Mouse (Mus musculus): ENCODE measurements at regions not wholly inside any gene's neighbourhood (a gene's known extent, or its start where the extent isn't known, plus 50 kb on each side); places are given as distances from the start of the nearest gene placed in this dataset.

- H3K27ac ChIP-seq = no peak overlapping the region
- no peak overlapping the region for H3K4me3 ChIP-seq
- H3K36me3 ChIP-seq (replicated peaks) = no peaks in the 10 kb centered on the region
- peaks cover 28% of the 10 kb centered on the region for H3K4me1 ChIP-seq
- no peaks in the 10 kb centered on the region for H3K9me3 ChIP-seq
- no peak for DNase-seq (ENCODE audit: extremely low spot score, low spot score)
- WGBS = 63% methylated on average over 14 of the region's 14 CpGs
- H3K27me3 ChIP-seq (ENCODE audit: poor library complexity, severe bottlenecking) = no peaks in the 10 kb centered on the region
These were observed 126.6 kb downstream of the Ankrd50 start for GRCm38 (mm10) chr3:38357905-38358491.

- H3K4me3 ChIP-seq = no peak overlapping the region
- 40% methylated on average over 2 of the region's 2 CpGs for WGBS
- no peaks in the 10 kb centered on the region for H3K36me3 ChIP-seq (replicated peaks)
- no peaks in the 10 kb centered on the region for H3K9me3 ChIP-seq
- H3K27ac ChIP-seq = no peak overlapping the region
- no peaks in the 10 kb centered on the region for H3K4me1 ChIP-seq
- H3K27me3 ChIP-seq (ENCODE audit: poor library complexity, severe bottlenecking) = no peaks in the 10 kb centered on the region
- no peak for DNase-seq (ENCODE audit: extremely low spot score, low spot score)
These were observed 140.4 kb downstream of the Ankrd50 start for GRCm38 (mm10) chr3:38344283-38344682.

GRCm38 (mm10) chr3:38341666-38342065 lies 143.0 kb downstream of the Ankrd50 start:
- WGBS = 97% methylated on average over 1 of the region's 1 CpGs
- Histone ChIP-seq H3K9me3 (no peaks in the 10 kb centered on the region), H3K4me1 (no peaks in the 10 kb centered on the region), H3K27ac (no peak overlapping the region), H3K27me3 (ENCODE audit: poor library complexity, severe bottlenecking) (no peaks in the 10 kb centered on the region), H3K36me3 (replicated peaks) (no peaks in the 10 kb centered on the region), H3K4me3 (no peak overlapping the region)
- no peak for DNase-seq (ENCODE audit: extremely low spot score, low spot score)

- no peak for DNase-seq (ENCODE audit: extremely low spot score, low spot score)
These were observed 151.2 kb downstream of the Ankrd50 start for GRCm38 (mm10) chr3:38333321-38333910.

GRCm38 (mm10) chr3:38331169-38331568 lies 153.5 kb downstream of the Ankrd50 start:
- Histone ChIP-seq H3K4me3 (no peak overlapping the region), H3K27me3 (ENCODE audit: poor library complexity, severe bottlenecking) (no peaks in the 10 kb centered on the region), H3K36me3 (replicated peaks) (no peaks in the 10 kb centered on the region), H3K27ac (no peak overlapping the region), H3K4me1 (no peaks in the 10 kb centered on the region), H3K9me3 (no peaks in the 10 kb centered on the region)
- no peak for DNase-seq (ENCODE audit: extremely low spot score, low spot score)

More at GRCm38 (mm10) chr3:38333321-38333910, 151.2 kb downstream of the Ankrd50 start:
- no peak overlapping the region for H3K27ac ChIP-seq
- H3K4me3 ChIP-seq = no peak overlapping the region
- H3K27me3 ChIP-seq (ENCODE audit: poor library complexity, severe bottlenecking) = no peaks in the 10 kb centered on the region
- H3K4me1 ChIP-seq = no peaks in the 10 kb centered on the region
- 84% methylated on average over 3 of the region's 3 CpGs for WGBS
- H3K36me3 ChIP-seq (replicated peaks) = no peaks in the 10 kb centered on the region
- no peaks in the 10 kb centered on the region for H3K9me3 ChIP-seq

GRCm38 (mm10) chr3:38327286-38327685 lies 157.4 kb downstream of the Ankrd50 start:
- Histone ChIP-seq H3K36me3 (replicated peaks) (no peaks in the 10 kb centered on the region), H3K27ac (no peak overlapping the region), H3K4me1 (peaks cover 15% of the 10 kb centered on the region), H3K9me3 (no peaks in the 10 kb centered on the region), H3K4me3 (no peak overlapping the region), H3K27me3 (ENCODE audit: poor library complexity, severe bottlenecking) (no peaks in the 10 kb centered on the region)
- DNase-seq (ENCODE audit: extremely low spot score, low spot score) = no peak
- WGBS = 86% methylated on average over 2 of the region's 2 CpGs

- Histone ChIP-seq H3K27me3 (ENCODE audit: poor library complexity, severe bottlenecking) (no peaks in the 10 kb centered on the region), H3K27ac (no peak overlapping the region), H3K36me3 (replicated peaks) (no peaks in the 10 kb centered on the region), H3K9me3 (no peaks in the 10 kb centered on the region), H3K4me1 (peaks cover 15% of the 10 kb centered on the region), H3K4me3 (no peak overlapping the region)
- no peak for DNase-seq (ENCODE audit: extremely low spot score, low spot score)
These were observed 158.4 kb downstream of the Ankrd50 start for GRCm38 (mm10) chr3:38326211-38326610.

- H3K36me3 ChIP-seq (replicated peaks) = no peaks in the 10 kb centered on the region
- DNase-seq (ENCODE audit: extremely low spot score, low spot score) = no peak
- H3K9me3 ChIP-seq = no peaks in the 10 kb centered on the region
- H3K27ac ChIP-seq = no peak overlapping the region
- H3K4me3 ChIP-seq = no peak overlapping the region
- H3K4me1 ChIP-seq = peaks cover 15% of the 10 kb centered on the region
- H3K27me3 ChIP-seq (ENCODE audit: poor library complexity, severe bottlenecking) = no peaks in the 10 kb centered on the region
- WGBS = 66% methylated on average over 2 of the region's 2 CpGs
These were observed 160.0 kb downstream of the Ankrd50 start for GRCm38 (mm10) chr3:38324663-38325062.

- no peaks in the 10 kb centered on the region for H3K9me3 ChIP-seq
- H3K27ac ChIP-seq = no peak overlapping the region
- 64% methylated on average over 8 of the region's 8 CpGs for WGBS
- no peaks in the 10 kb centered on the region for H3K36me3 ChIP-seq (replicated peaks)
- H3K4me3 ChIP-seq = no peak overlapping the region
- peaks cover 15% of the 10 kb centered on the region for H3K4me1 ChIP-seq
- no peak for DNase-seq (ENCODE audit: extremely low spot score, low spot score)
- H3K27me3 ChIP-seq (ENCODE audit: poor library complexity, severe bottlenecking) = no peaks in the 10 kb centered on the region
These were observed 162.2 kb downstream of the Ankrd50 start for GRCm38 (mm10) chr3:38322426-38322825.

- no peaks in the 10 kb centered on the region for H3K9me3 ChIP-seq
- no peaks in the 10 kb centered on the region for H3K27me3 ChIP-seq (ENCODE audit: poor library complexity, severe bottlenecking)
- 94% methylated on average over 3 of the region's 3 CpGs for WGBS
- no peak overlapping the region for H3K4me3 ChIP-seq
- H3K36me3 ChIP-seq (replicated peaks) = no peaks in the 10 kb centered on the region
- DNase-seq (ENCODE audit: extremely low spot score, low spot score) = no peak
- H3K27ac ChIP-seq = no peak overlapping the region
- peaks cover 15% of the 10 kb centered on the region for H3K4me1 ChIP-seq
These were observed 163.0 kb downstream of the Ankrd50 start for GRCm38 (mm10) chr3:38321620-38322019.

GRCm38 (mm10) chr3:38320998-38321397 lies 163.6 kb downstream of the Ankrd50 start:
- no peak for DNase-seq (ENCODE audit: extremely low spot score, low spot score)
- Histone ChIP-seq H3K27ac (no peak overlapping the region), H3K4me1 (peaks cover 15% of the 10 kb centered on the region), H3K4me3 (no peak overlapping the region), H3K27me3 (ENCODE audit: poor library complexity, severe bottlenecking) (no peaks in the 10 kb centered on the region), H3K36me3 (replicated peaks) (no peaks in the 10 kb centered on the region), H3K9me3 (no peaks in the 10 kb centered on the region)
- 90% methylated on average over 6 of the region's 6 CpGs for WGBS

GRCm38 (mm10) chr3:38312834-38313233 lies 171.8 kb downstream of the Ankrd50 start:
- no peaks in the 10 kb centered on the region for H3K9me3 ChIP-seq
- H3K36me3 ChIP-seq (replicated peaks) = no peaks in the 10 kb centered on the region
- H3K27me3 ChIP-seq (ENCODE audit: poor library complexity, severe bottlenecking) = no peaks in the 10 kb centered on the region
- no peak for DNase-seq (ENCODE audit: extremely low spot score, low spot score)
- WGBS = 57% methylated on average over 6 of the region's 6 CpGs
- H3K4me3 ChIP-seq = no peak overlapping the region
- H3K4me1 ChIP-seq = peaks cover 9% of the 10 kb centered on the region
- no peak overlapping the region for H3K27ac ChIP-seq

- H3K4me3 ChIP-seq = no peak overlapping the region
- WGBS = 85% methylated on average over 3 of the region's 3 CpGs
- no peaks in the 10 kb centered on the region for H3K27me3 ChIP-seq (ENCODE audit: poor library complexity, severe bottlenecking)
- no peaks in the 10 kb centered on the region for H3K9me3 ChIP-seq
- peak overlapping the region; percentile 58; the same call in 1 of the 2 replicates for H3K27ac ChIP-seq
- no peaks in the 10 kb centered on the region for H3K36me3 ChIP-seq (replicated peaks)
- no peak for DNase-seq (ENCODE audit: extremely low spot score, low spot score)
- peaks cover 9% of the 10 kb centered on the region for H3K4me1 ChIP-seq
These were observed 172.5 kb downstream of the Ankrd50 start for GRCm38 (mm10) chr3:38312121-38312520.
